Mouse (Mus musculus) bone marrow, adult 2 months (tissue): Measurements from ENCODE around the gene Gemin5. TPM values are rescaled to one million over a fixed set of nuclear protein-coding genes. Genes with fewer than 3 reads are reported as not detected.
A peak's percentile ranks its signal among the peaks of the same experiment; 100 is the strongest.
"Not testable (repeated sequence)": the region's sequence is repeated elsewhere in the genome, so short reads cannot be mapped to it uniquely, and the experiment has no call there.

Experiments
- H3K27ac ChIP-seq: fragments of 200-500 bp; 2 replicates; pipeline ENCODE4 v1.5.1; 2012; ENCODE audit warnings: low read depth, mild to moderate bottlenecking, control low read depth, inconsistent platforms, low read length; ENCODE audit not compliant: control insufficient read depth, poor library complexity, insufficient read depth
- H3K4me1 ChIP-seq: fragments of 200-500 bp; 2 replicates; pipeline ENCODE4 v1.6.1; 2011; ENCODE audit warnings: low read length; ENCODE audit not compliant: control insufficient read depth, insufficient read depth
- H3K4me3 ChIP-seq: fragments of 200-500 bp; replicated peaks from 2 replicates; pipeline ENCODE3; 2011; ENCODE audit warnings: mild to moderate bottlenecking, low read depth, low read length, control low read depth; ENCODE audit not compliant: control insufficient read depth
- CTCF ChIP-seq: fragments of 200-500 bp; IDR thresholded peaks from 2 replicates; pipeline ENCODE4 v1.5.1; 2011; ENCODE audit warnings: low read length, control low read depth; ENCODE audit not compliant: control insufficient read depth, insufficient read depth
- POLR2A ChIP-seq: fragments of 200-500 bp; IDR thresholded peaks from 2 replicates; pipeline ENCODE4 v1.6.1; 2011; ENCODE audit warnings: low read depth, mild to moderate bottlenecking, control low read depth, low read length, borderline replicate concordance; ENCODE audit not compliant: control insufficient read depth
- WGBS: fragments of 180-500 bp; shearing (Covaris S2); methylation state at CpG from one replicate; pipeline ENCODE4 v1.1.7; 2018; 5-methylcytosine and 5-hydroxymethylcytosine counted together
- polyA plus RNA-seq: library from polyadenylated mRNA; stranded (reverse); fragments of >200 nt; gene quantifications from 2 replicates; pipeline ENCODE4 v1.2.4, GENCODE M21; 2011; ENCODE audit warnings: low replicate concordance; ENCODE audit not compliant: missing spikeins, insufficient read depth, insufficient read length

Gene Gemin5
- polyA plus RNA-seq, 1 experiment: 9.0 TPM

DNA sequence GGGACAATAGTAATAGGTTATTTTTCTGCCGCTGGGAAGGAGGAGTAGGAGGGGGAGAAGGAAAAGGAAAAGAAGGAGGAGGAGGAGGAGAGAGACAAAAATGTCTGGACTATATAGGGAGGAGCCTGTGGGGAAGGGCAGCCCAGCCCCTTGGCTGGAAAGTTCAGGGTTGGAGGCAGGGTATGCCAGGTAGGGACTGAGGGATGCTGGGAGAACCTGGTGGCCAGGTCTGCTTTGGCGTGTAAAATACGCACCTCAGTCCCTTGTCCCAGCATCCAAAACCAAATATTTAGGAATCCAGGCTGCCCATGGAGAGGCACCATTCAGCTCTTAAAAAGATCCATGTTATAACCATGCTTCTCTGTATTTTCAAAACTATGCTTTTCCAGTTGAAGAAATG is 66.2 kb downstream of the Gemin5 start:
- Histone ChIP-seq H3K27ac (no peak overlapping the region), H3K4me3 (no peak overlapping the region), H3K4me1 (peaks cover 8% of the 10 kb centered on the region)
- WGBS: 54% methylated on average over 3 of the region's 3 CpGs
- TF ChIP-seq CTCF (no peak), POLR2A (no peak)

DNA sequence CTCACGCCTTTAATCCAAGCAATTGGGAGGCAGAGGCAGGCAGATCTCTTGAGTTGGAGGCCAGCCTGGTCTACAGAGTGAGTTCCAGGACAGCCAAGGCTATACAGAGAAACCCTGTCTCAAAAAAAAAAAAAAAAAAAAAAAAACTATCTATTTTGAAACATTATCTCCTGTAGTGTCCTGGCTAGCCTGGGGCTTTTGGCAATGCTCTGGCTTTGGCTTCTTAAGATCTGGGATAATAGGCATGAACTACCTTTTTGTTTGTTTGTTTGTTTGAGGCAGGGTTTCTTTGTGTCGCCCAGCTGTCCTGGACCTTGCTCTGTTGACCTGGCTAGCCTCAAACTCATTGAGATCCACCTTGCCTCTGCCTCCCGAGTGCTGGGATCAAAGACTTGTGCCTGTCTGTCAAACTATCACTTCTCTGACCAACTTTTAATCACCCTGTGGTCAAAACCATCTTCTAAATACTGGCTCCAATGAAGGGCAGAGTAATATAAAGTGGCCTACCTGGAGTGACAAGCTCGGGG is 67.1 kb downstream of the Gemin5 start:
- TF ChIP-seq CTCF (no peak), POLR2A (no peak)
- Histone ChIP-seq H3K4me1 (peaks cover 8% of the 10 kb centered on the region), H3K4me3 (no peak overlapping the region), H3K27ac (no peak overlapping the region)
- 74% methylated on average over 4 of the region's 4 CpGs for WGBS

DNA sequence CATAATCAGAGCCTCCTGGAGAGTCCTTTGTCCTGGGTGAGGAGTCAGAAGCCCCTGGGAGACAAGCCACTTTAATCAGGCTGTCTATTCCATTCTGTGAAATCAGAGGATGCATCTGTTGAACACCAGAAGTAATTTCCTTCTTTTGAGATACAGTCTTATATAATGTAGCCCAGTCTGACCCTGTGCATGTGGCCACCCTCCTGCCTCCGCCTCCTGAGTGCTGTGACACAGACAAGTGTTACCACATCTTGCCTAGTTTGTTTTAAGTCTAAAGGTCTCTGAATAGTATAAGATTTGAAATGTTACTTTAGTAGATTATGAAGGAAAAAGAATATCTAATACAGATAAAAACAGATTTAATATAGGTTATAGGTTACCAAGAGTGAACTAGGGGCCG is 68.3 kb downstream of the Gemin5 start:
- no peak overlapping the region for H3K27ac ChIP-seq
- WGBS: 72% methylated on average over 2 of the region's 2 CpGs
- TF ChIP-seq POLR2A: no peak
- peaks cover 6% of the 10 kb centered on the region for H3K4me1 ChIP-seq
- H3K4me3 ChIP-seq: no peak overlapping the region

DNA sequence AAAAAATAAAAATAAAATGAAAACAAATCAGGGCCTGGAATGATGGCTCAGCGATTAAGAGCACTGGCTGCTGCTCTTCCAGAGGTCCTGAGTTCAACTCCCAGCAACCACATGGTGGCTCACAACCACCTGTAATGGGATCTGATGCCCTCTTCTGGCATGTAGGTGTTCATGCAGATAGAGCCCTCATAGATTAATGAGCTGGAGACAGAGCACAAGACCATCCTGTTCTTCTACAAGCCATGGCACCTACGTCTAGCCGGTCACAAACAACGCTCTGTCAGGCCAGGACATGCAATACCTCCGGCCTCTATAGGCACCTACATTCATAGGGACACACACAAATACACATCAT is 70.0 kb downstream of the Gemin5 start:
- H3K4me1 ChIP-seq, H3K27ac ChIP-seq, H3K4me3 ChIP-seq: not testable (repeated sequence)
- 72% methylated on average over 5 of the region's 5 CpGs for WGBS
- peak; percentile 24; the same call in 1 of the 2 replicates for TF ChIP-seq CTCF

DNA sequence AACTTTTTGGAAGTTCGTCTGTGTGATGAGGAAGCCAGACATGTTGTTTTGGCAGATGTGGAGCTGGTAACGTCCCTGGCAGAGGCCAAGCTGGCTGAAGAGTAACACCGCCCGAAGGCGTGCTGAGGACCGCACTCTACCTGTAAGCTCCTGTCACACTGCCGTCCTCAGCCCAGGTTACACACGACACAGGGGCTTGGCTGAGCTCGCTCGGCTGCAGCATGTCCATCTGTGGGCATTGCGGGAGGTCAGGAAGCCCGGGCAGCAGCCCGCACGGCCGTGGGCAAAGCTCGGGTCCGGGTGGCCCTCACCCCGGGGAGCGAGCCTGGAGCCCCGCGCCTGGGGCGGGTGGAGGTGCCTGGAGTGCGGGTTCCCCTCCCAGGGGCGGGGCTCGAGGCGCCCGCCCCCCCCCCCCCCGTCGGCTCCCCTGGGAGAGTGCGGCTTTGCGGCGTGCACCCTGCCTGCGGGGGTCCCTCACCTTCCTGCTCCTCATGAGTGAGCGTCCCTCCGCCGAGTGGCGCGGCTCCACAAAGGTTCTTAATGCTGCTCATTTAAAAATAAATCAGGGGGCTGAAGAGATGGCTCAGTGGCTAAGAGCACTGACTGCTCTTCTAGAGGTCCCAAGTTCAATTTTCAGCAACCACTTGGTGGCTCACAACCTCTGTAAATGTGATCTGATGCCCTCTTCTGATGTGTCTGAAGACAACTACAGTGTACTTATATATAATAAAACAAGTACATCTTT is 70.5 kb downstream of the Gemin5 start:
- TF ChIP-seq CTCF: no peak
- no peak for TF ChIP-seq POLR2A
- Histone ChIP-seq H3K27ac (no peak overlapping the region; the same call in 1 of the 2 replicates), H3K4me1 (peaks cover 4% of the 10 kb centered on the region), H3K4me3 (peak overlapping the region; percentile 37)
- WGBS: 8% methylated on average over 37 of the region's 38 CpGs

DNA sequence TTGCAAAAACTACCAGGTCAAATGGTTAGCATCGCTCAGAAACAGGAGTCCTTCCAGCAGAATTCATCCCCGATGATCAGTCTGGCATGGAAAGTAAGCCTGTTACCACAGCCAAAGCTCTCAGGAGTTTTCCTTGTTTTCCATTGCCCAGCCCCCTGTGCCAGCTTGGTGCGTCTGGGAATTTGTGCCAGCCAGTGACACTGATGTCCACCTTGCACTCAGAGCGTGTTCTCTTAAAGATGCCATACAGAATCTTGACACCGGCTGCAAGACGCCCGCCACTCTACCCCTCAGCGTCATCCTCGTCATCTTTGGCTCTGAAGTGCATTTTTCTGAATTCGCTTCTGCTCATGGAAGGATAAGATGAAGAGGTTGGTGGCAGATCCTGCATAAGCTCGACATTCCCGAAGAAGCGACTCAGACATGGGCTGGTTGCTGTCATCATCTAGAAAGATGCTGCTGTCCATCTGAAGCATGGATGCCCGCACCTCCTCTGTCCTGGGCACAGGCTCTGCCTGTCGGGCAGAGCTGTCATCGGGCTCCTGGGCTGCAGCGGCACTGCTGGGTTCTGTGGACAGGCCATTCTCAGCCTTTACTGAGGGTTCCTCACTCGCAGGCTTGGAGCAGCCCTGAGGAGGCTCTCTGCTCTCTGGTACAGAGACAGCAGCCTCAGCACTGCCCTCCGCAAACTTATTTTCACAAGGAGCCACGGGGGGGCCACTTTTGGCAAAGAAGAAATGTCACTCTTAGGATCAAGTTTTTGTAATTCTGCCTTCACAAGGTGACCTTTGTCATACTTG is 71.3 kb downstream of the Gemin5 start:
- H3K4me1 ChIP-seq: peaks cover 2% of the 10 kb centered on the region
- H3K27ac ChIP-seq: no peak overlapping the region; the same call in 1 of the 2 replicates
- no peak overlapping the region for H3K4me3 ChIP-seq
- TF ChIP-seq CTCF (no peak), POLR2A (no peak)
- 73% methylated on average over 20 of the region's 20 CpGs for WGBS

DNA sequence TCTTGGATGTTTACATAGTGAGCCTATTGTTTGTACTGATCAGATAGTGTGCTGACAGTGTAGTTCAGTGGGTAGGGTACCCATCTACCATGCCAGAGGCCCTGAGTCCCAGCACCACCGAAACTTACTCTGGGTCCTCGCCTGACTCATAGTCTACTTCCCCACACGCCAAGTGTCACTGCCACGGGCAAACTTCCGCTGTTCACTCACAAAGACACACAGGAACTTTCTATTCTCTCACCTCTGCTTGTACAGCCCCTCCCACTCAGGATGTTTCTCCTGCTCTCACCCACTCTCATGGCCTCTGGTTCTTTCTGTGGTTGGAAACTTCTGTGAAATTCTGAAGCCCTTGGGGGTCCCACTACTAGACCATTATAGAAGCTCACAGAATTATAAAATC is 72.2 kb downstream of the Gemin5 start:
- 10% methylated on average over 5 of the region's 5 CpGs for WGBS
- Histone ChIP-seq H3K27ac (no peak overlapping the region), H3K4me3 (no peak overlapping the region), H3K4me1 (peaks cover 2% of the 10 kb centered on the region)
- no peak for TF ChIP-seq POLR2A
- no peak for TF ChIP-seq CTCF

DNA sequence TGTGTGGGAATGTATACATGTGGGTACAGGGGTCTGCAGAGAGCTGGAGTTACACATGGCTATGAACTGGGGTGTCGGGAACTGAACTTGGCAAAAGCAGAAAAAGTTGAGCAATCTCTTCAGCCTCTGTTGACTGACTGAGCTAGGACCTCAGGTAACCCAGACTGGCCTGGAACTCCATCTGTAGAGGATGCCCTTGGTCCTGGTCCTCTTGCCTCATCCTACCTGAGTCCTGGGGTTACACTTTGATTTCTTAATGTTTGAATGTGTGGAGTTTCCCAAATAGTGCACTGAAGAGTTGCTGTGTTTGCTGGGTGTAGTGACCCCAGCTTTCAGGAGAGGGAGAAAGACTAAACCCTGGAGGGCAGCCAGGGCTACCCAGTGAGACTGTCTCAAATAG is 72.8 kb downstream of the Gemin5 start:
- Histone ChIP-seq H3K27ac (no peak overlapping the region), H3K4me1 (peaks cover 2% of the 10 kb centered on the region), H3K4me3 (no peak overlapping the region)
- WGBS: 83% methylated on average over 1 of the region's 1 CpGs
- TF ChIP-seq CTCF (no peak), POLR2A (no peak)
